Mouse (Mus musculus) common myeloid progenitor, adult 5-6 weeks (primary cell): ENCODE results near the gene Rnf26. TPM values are rescaled to one million over a fixed set of nuclear protein-coding genes. Genes with fewer than 3 reads are reported as not detected.

Source experiments
- ATAC-seq: replicated peaks from 2 replicates; pipeline ENCODE4 v1.8.0; 2016; ENCODE audit warnings: low read depth, mild to moderate bottlenecking, moderate TSS enrichment, inconsistent platforms; ENCODE audit not compliant: poor library complexity, severe bottlenecking
- total RNA-seq: library from RNA; stranded (forward); fragments of 200-1000, 187-1606 nt; gene quantifications from 2 replicates; pipeline ENCODE4 v1.2.3, GENCODE M21; 2017

Gene Rnf26
- total RNA-seq, 1 experiment from 2014 or later: 21.8 TPM

- ATAC-seq: no peak
These were observed 35.0 kb downstream of the Rnf26 start for GRCm38 (mm10) chr9:44078136-44078797.

- ATAC-seq: no peak
These were observed 35.9 kb downstream of the Rnf26 start for GRCm38 (mm10) chr9:44077266-44077910.

GRCm38 (mm10) chr9:44076764-44077120 is 36.6 kb downstream of the Rnf26 start:
- ATAC-seq: peak; percentile 64

GRCm38 (mm10) chr9:44075996-44076763 is 37.1 kb downstream of the Rnf26 start:
- ATAC-seq: no peak

- no peak for ATAC-seq
These were observed 37.9 kb downstream of the Rnf26 start for GRCm38 (mm10) chr9:44075276-44075995.

GRCm38 (mm10) chr9:44074395-44075275 is 38.7 kb downstream of the Rnf26 start:
- ATAC-seq: no peak; the same call in 1 of the 2 replicates

- no peak for ATAC-seq
These were observed 40.2 kb downstream of the Rnf26 start for GRCm38 (mm10) chr9:44073115-44073514.

GRCm38 (mm10) chr9:44072599-44072915 is 40.8 kb downstream of the Rnf26 start:
- ATAC-seq: no peak

- ATAC-seq: no peak
These were observed 41.3 kb downstream of the Rnf26 start for GRCm38 (mm10) chr9:44071914-44072598.

GRCm38 (mm10) chr9:44070844-44071231 is 42.5 kb downstream of the Rnf26 start:
- no peak for ATAC-seq

- no peak for ATAC-seq
These were observed 43.0 kb downstream of the Rnf26 start for GRCm38 (mm10) chr9:44070113-44070843.

- no peak for ATAC-seq
These were observed 44.1 kb downstream of the Rnf26 start for GRCm38 (mm10) chr9:44069252-44069651.

- no peak for ATAC-seq
These were observed 45.4 kb downstream of the Rnf26 start for GRCm38 (mm10) chr9:44067960-44068330.

GRCm38 (mm10) chr9:44067241-44067959 is 45.9 kb downstream of the Rnf26 start:
- peak; percentile 23 for ATAC-seq

GRCm38 (mm10) chr9:44066785-44067225 is 46.5 kb downstream of the Rnf26 start, which contains the start of gene Usp2:
Gene Usp2, plus strand, starts transcription at chr9:44067021.
- peak; percentile 94 for ATAC-seq

GRCm38 (mm10) chr9:44065177-44065576 is 48.1 kb downstream of the Rnf26 start:
- ATAC-seq: no peak

- ATAC-seq: no peak
These were observed 54.7 kb downstream of the Rnf26 start for GRCm38 (mm10) chr9:44058606-44059005.

- ATAC-seq: no peak
These were observed 59.4 kb downstream of the Rnf26 start for GRCm38 (mm10) chr9:44053936-44054335.
